Mouse (Mus musculus): Measurements from ENCODE around the gene Clmn. TPM values are rescaled to one million over a fixed set of nuclear protein-coding genes. Genes with fewer than 3 reads are reported as not detected.

Gene Clmn
- polyA plus RNA-seq, 1 experiment from 2014 or later: 2.8 TPM

DNA sequence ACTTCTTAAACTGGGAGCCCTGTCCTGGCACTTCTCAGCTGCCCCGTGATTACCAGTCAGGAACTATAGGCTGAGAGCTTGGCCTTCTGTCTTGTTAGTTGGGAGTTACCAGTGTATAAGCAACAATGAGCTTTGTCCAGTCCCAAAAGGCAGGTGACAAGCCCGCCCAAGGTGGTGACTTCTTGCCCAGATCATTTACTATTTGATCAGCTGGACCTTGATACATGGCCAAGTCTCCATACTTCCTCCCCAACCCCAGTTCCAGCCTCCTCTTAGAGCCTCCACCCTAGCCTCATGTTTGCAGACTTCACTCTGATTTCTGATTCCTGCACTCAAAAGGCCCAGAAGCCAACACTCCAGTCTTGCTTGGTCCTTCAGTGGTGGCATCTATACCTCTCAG, 10.1 kb downstream of the Clmn start:
- no peaks in the 10 kb centered on the region; the same call in 1 of the 2 replicates for H3K4me1 ChIP-seq (replicated peaks; ENCODE audit: control insufficient read depth, insufficient read depth, low read length)
- WGBS: 85% methylated on average over 2 of the region's 2 CpGs

DNA sequence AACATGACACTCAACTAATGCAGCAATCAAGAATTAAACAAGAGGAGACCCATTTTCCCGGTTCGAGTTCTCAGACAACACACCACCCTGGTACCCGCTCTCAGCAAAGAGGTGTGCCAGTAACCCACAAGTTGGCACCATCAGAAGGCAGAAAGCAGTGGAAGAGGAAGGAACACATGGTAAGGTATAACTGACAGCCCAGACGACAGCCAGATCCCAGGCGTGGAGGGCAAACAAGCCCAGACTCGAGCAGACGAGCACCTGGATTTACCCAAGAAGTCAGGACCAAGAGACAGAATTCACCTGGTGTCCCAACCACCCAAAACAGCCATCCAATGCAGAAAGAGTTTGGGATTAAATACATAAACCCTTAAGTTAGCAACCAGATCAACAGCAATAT, 11.5 kb downstream of the Clmn start:
- no peaks in the 10 kb centered on the region; the same call in 1 of the 2 replicates for H3K4me1 ChIP-seq (replicated peaks; ENCODE audit: control insufficient read depth, insufficient read depth, low read length)
- no peaks in the 10 kb centered on the region for H3K27me3 ChIP-seq (ENCODE audit: control insufficient read depth, insufficient read depth, low read length)
- H3K9me3 ChIP-seq (ENCODE audit: control insufficient read depth, low read length): no peaks in the 10 kb centered on the region
- ATAC-seq (replicated peaks; ENCODE audit: low FRiP score) (no peak), DNase-seq (ENCODE audit: low spot score) (no peak)
- H3K27ac ChIP-seq (ENCODE audit: low read depth, low read length): no peak overlapping the region
- WGBS: 91% methylated on average over 7 of the region's 7 CpGs
- H3K9ac ChIP-seq (ENCODE audit: low read length): no peak overlapping the region
- H3K4me2 ChIP-seq (ENCODE audit: low read depth, low read length, severe bottlenecking): no peak overlapping the region
- no peak overlapping the region for H3K4me3 ChIP-seq (ENCODE audit: low read depth, low read length)
- H3K36me3 ChIP-seq (ENCODE audit: control insufficient read depth, insufficient read depth, low read length): no peaks in the 10 kb centered on the region

More for the DNA sequence above, 10.1 kb downstream of the Clmn start:
- Histone ChIP-seq H3K4me3 (ENCODE audit: low read depth, low read length) (no peak overlapping the region), H3K27ac (ENCODE audit: low read depth, low read length) (no peak overlapping the region), H3K9ac (ENCODE audit: low read length) (no peak overlapping the region), H3K36me3 (ENCODE audit: control insufficient read depth, insufficient read depth, low read length) (no peaks in the 10 kb centered on the region), H3K27me3 (ENCODE audit: control insufficient read depth, insufficient read depth, low read length) (no peaks in the 10 kb centered on the region), H3K9me3 (ENCODE audit: control insufficient read depth, low read length) (no peaks in the 10 kb centered on the region), H3K4me2 (ENCODE audit: low read depth, low read length, severe bottlenecking) (no peak overlapping the region)
- no peak for ATAC-seq (replicated peaks; ENCODE audit: low FRiP score)
- no peak for DNase-seq (ENCODE audit: low spot score)

DNA sequence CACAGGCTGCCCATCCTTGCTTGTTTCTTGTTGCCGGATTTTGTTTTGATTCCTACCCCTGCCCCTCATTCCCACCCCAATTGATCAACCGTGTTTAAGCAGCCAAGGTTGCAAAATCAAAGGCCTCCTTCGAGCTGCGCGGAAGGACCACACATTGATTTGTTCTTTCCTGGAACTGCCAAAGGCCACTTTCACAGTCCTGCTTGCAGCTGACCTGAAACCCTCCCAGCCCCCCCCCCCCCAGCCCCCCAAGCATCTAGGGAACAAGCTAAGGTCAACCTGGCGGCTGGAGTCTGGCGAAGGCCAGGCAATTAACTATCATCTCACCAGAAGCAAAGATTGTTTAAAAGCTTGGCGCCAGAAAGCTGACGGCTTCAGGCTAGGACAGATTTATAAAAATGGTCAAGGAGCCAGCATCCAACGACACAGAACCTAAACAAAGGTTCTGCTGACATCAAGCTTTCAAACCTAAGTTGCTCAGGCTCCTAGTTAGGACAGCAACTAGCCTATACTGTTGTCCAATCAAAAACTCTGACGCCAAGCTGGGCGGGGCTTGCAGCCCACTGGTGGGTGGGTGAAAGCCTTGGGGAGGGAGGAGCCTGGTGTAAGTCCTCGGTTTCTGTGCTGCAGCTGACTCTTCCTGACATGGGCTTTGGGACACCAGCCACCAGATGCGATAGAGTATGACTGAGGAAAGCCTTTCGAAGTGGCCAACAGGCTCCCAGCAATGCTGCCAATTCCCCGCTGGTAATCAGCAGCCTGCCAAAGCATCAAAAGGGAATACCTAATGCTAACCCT, 13.0 kb downstream of the Clmn start:
- Histone ChIP-seq H3K36me3 (ENCODE audit: control insufficient read depth, insufficient read depth, low read length) (no peaks in the 10 kb centered on the region), H3K9ac (ENCODE audit: low read length) (no peak overlapping the region), H3K27me3 (ENCODE audit: control insufficient read depth, insufficient read depth, low read length) (no peaks in the 10 kb centered on the region), H3K27ac (ENCODE audit: low read depth, low read length) (no peak overlapping the region), H3K9me3 (ENCODE audit: control insufficient read depth, low read length) (no peaks in the 10 kb centered on the region), H3K4me2 (ENCODE audit: low read depth, low read length, severe bottlenecking) (peak overlapping the region; percentile 15; the same call in 1 of the 2 replicates), H3K4me1 (replicated peaks; ENCODE audit: control insufficient read depth, insufficient read depth, low read length) (no peaks in the 10 kb centered on the region; the same call in 1 of the 2 replicates), H3K4me3 (ENCODE audit: low read depth, low read length) (no peak overlapping the region)
- WGBS: 31% methylated on average over 16 of the region's 16 CpGs
- ATAC-seq (replicated peaks; ENCODE audit: low FRiP score) (peak; percentile 81), DNase-seq (ENCODE audit: low spot score) (peak; percentile 77)

DNA sequence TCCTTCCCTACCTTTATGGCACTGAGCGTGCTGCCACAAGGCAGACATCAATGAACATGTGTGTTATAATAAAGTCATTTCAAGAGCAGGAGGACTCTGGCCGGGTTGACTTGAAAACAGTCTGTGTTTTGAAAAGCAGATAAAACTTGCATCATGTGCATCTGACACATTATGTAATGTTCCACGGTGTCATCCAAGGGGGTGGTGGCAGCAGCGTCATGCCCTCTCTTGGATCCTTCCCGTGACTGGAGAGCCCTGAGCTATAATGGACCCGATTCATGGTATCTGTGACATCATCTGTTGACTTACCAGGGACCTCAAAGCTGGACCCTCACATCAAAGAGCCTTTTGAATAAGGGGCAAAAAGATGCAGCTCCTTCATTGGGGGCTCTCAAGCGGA, 14.8 kb downstream of the Clmn start:
- Histone ChIP-seq H3K36me3 (ENCODE audit: control insufficient read depth, insufficient read depth, low read length) (no peaks in the 10 kb centered on the region), H3K4me1 (replicated peaks; ENCODE audit: control insufficient read depth, insufficient read depth, low read length) (peaks cover 4% of the 10 kb centered on the region; the same call in 1 of the 2 replicates), H3K27ac (ENCODE audit: low read depth, low read length) (no peak overlapping the region), H3K4me2 (ENCODE audit: low read depth, low read length, severe bottlenecking) (no peak overlapping the region), H3K27me3 (ENCODE audit: control insufficient read depth, insufficient read depth, low read length) (no peaks in the 10 kb centered on the region), H3K9ac (ENCODE audit: low read length) (no peak overlapping the region), H3K9me3 (ENCODE audit: control insufficient read depth, low read length) (no peaks in the 10 kb centered on the region), H3K4me3 (ENCODE audit: low read depth, low read length) (no peak overlapping the region)
- ATAC-seq (replicated peaks; ENCODE audit: low FRiP score) (no peak), DNase-seq (ENCODE audit: low spot score) (no peak)
- 86% methylated on average over 7 of the region's 7 CpGs for WGBS

DNA sequence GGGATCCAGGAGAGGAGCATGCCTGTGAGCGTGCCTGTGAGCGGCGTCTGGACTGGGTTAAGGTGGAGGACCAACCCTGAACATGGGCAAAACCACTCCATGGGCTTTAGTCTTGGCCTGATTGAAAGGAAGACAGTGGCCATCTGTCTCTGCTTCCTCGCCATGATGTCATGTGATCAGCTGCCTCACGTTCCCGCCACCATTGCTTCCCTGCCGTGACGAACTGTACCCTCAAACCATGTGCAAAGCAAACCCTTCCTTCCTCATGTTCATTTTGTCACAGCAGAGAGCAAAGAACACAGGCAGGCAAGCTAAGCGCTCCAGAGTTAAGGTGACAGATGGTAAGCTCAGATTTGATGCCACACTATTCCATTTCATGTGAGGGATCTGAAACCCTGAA, 16.2 kb downstream of the Clmn start:
- DNase-seq (ENCODE audit: low spot score) (no peak), ATAC-seq (replicated peaks; ENCODE audit: low FRiP score) (no peak)
- Histone ChIP-seq H3K27ac (ENCODE audit: low read depth, low read length) (no peak overlapping the region), H3K9ac (ENCODE audit: low read length) (no peak overlapping the region), H3K9me3 (ENCODE audit: control insufficient read depth, low read length) (no peaks in the 10 kb centered on the region), H3K36me3 (ENCODE audit: control insufficient read depth, insufficient read depth, low read length) (no peaks in the 10 kb centered on the region), H3K4me1 (replicated peaks; ENCODE audit: control insufficient read depth, insufficient read depth, low read length) (peaks cover 7% of the 10 kb centered on the region; the same call in 1 of the 2 replicates), H3K4me3 (ENCODE audit: low read depth, low read length) (no peak overlapping the region), H3K27me3 (ENCODE audit: control insufficient read depth, insufficient read depth, low read length) (no peaks in the 10 kb centered on the region), H3K4me2 (ENCODE audit: low read depth, low read length, severe bottlenecking) (no peak overlapping the region)
- WGBS: 93% methylated on average over 9 of the region's 9 CpGs

DNA sequence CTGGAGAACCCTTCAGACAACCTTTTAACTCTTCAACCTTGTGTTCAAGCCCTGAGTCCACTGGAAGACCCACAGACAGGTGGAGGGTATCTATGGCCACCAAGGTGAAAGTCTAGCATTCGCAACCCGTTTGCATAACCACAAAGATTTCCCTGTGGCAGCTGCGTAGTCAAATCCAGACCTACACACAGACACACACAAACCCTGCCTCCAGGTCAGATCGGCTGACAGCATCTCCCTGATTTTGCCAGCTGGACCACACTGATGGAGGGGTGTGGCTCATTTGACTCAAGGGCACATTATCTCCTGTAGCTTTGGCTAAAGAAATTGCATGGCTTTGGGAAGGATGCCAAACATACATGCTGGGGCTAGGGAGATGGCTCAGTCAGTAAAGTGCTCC, 17.6 kb downstream of the Clmn start:
- DNase-seq (ENCODE audit: low spot score) (no peak), ATAC-seq (replicated peaks; ENCODE audit: low FRiP score) (no peak)
- H3K27me3 ChIP-seq (ENCODE audit: control insufficient read depth, insufficient read depth, low read length): no peaks in the 10 kb centered on the region
- peaks cover 7% of the 10 kb centered on the region; the same call in 1 of the 2 replicates for H3K4me1 ChIP-seq (replicated peaks; ENCODE audit: control insufficient read depth, insufficient read depth, low read length)
- 94% methylated on average over 4 of the region's 4 CpGs for WGBS
- H3K9ac ChIP-seq (ENCODE audit: low read length): no peak overlapping the region
- no peaks in the 10 kb centered on the region for H3K36me3 ChIP-seq (ENCODE audit: control insufficient read depth, insufficient read depth, low read length)
- no peak overlapping the region for H3K4me2 ChIP-seq (ENCODE audit: low read depth, low read length, severe bottlenecking)
- no peaks in the 10 kb centered on the region for H3K9me3 ChIP-seq (ENCODE audit: control insufficient read depth, low read length)
- H3K4me3 ChIP-seq (ENCODE audit: low read depth, low read length): no peak overlapping the region
- no peak overlapping the region for H3K27ac ChIP-seq (ENCODE audit: low read depth, low read length)

DNA sequence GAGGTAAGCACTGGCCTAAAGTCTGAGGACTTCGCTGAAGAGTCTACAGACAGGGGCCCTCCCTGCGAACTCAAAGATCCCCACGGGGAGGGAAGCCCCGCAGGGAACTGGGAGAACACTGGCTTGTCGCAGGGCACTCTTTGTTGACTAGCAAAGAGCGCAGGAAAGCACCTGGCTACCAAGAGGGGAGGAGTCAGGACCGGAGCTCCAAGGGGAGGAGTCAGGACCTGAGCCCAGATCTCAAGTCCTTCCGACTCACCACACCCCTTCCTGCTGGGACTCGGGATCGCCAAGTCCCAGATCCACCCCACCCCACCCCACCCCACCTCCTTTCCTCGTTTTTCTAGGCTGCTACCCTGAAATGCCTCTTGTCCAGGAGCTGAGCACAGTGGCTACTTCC, 19.2 kb downstream of the Clmn start:
- Histone ChIP-seq H3K4me3 (ENCODE audit: low read depth, low read length) (peak overlapping the region; percentile 0; the same call in 1 of the 2 replicates), H3K27ac (ENCODE audit: low read depth, low read length) (no peak overlapping the region), H3K4me2 (ENCODE audit: low read depth, low read length, severe bottlenecking) (peak overlapping the region; percentile 41; the same call in 1 of the 2 replicates), H3K36me3 (ENCODE audit: control insufficient read depth, insufficient read depth, low read length) (no peaks in the 10 kb centered on the region), H3K9me3 (ENCODE audit: control insufficient read depth, low read length) (no peaks in the 10 kb centered on the region), H3K4me1 (replicated peaks; ENCODE audit: control insufficient read depth, insufficient read depth, low read length) (peaks cover 7% of the 10 kb centered on the region; the same call in 1 of the 2 replicates), H3K27me3 (ENCODE audit: control insufficient read depth, insufficient read depth, low read length) (no peaks in the 10 kb centered on the region), H3K9ac (ENCODE audit: low read length) (peak overlapping the region; percentile 21; the same call in 1 of the 2 replicates)
- 2% methylated on average over 11 of the region's 11 CpGs for WGBS
- ATAC-seq (replicated peaks; ENCODE audit: low FRiP score): peak; percentile 19; the same call in 1 of the 2 replicates
- DNase-seq (ENCODE audit: low spot score): no peak

DNA sequence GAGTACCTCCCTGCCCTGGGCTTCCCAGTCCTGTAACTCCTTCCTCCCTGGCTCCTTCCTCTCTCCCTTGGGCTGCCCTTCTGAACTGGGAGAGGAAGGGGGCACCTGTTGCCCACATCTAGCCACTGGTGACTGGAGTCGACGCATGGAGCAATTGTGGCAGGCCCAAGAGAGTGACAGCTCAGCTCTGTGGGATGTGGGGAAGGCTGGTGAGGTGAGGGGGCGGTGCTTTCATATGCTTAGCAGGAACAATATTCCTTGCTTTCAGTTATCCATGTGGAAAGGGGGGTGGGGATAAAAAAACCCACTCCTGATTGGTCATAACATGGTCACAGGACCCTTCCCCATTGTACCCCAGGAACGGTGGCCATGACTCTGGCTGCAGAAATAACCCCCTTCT, 19.9 kb downstream of the Clmn start:
- Histone ChIP-seq H3K9ac (ENCODE audit: low read length) (no peak overlapping the region), H3K4me2 (ENCODE audit: low read depth, low read length, severe bottlenecking) (no peak overlapping the region), H3K27me3 (ENCODE audit: control insufficient read depth, insufficient read depth, low read length) (no peaks in the 10 kb centered on the region), H3K4me1 (replicated peaks; ENCODE audit: control insufficient read depth, insufficient read depth, low read length) (peaks cover 7% of the 10 kb centered on the region; the same call in 1 of the 2 replicates), H3K36me3 (ENCODE audit: control insufficient read depth, insufficient read depth, low read length) (no peaks in the 10 kb centered on the region), H3K4me3 (ENCODE audit: low read depth, low read length) (no peak overlapping the region), H3K9me3 (ENCODE audit: control insufficient read depth, low read length) (no peaks in the 10 kb centered on the region), H3K27ac (ENCODE audit: low read depth, low read length) (no peak overlapping the region)
- 58% methylated on average over 4 of the region's 4 CpGs for WGBS
- DNase-seq (ENCODE audit: low spot score): no peak
- peak; percentile 40; the same call in 1 of the 2 replicates for ATAC-seq (replicated peaks; ENCODE audit: low FRiP score)
